Mouse (Mus musculus) c-Kit-positive CD71-positive TER-119-positive erythroid progenitor cells, embryonic 14.5 days (primary cell): ENCODE measurements around the gene Cdx2.

Experiments used
- DNase-seq: peaks from one replicate; pipeline ENCODE4 v3.0.0-alpha.2; 2013; ENCODE audit warnings: low spot score

The Cdx2 gene

DNA sequence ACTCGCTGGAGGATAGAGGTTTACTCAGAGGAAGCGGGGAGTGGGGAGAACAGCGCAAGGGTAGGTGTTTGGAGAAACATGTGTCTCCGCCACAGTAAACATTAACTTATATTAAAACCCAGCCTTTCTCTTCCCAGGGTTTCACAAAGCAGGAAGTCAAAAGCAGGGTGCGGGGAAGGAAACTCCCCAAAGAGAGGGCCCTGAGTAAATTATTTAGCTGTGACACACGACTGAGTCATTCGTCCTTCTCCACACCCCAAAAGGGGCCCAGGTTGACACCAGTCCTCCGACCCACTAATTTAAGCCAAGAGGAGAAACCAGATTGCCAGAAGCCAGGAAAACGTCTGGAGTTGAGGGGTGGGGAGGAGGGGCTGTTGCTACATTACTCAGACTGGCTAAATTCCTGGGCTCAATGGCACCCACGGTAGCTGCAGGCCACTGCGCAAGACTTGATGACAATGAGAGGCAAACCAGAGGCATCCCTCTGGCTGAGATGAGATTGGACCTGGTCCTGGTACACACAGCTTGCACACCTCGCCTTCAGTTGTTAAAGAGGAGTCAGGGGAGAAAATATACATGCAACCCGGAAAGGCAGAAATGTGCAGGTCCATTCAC, 14.5 kb downstream of the Cdx2 start:
- DNase-seq, result no peak

DNA sequence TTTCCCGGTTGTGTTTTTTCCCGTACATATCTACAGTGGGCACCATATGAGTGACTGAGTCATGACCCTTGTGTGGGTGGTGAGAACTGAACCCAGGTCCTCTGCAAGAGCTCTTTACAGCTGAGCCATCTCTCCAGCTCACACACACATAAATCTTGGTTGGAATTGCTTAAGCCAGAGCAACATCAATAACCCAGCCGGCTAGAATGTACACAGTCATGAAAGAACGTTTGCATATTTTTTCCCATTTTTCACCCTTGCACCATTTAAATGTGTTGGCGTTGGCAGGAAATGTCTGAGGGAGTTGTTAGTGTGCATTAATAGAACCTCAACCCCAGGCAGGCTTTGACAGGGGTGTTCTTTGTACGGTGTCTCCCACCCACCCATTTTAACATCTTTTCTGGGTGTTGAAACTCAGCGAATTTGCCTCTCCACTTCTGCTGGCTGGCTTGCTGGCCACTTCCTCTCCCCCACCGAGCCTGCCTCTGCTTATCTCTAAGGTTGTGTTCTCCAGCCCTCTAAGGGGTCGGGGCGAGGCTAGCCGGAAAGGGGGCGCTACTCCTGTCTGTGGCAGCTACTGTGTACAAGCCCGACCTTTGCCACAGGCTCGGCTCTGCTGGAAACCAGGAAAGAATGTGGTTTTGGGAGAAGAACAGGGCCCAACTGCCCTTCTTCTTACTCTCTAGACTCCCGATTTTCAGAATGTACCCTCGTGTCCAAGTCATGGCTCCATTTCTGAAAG, 15.1 kb downstream of the Cdx2 start:
- DNase-seq, result no peak

DNA sequence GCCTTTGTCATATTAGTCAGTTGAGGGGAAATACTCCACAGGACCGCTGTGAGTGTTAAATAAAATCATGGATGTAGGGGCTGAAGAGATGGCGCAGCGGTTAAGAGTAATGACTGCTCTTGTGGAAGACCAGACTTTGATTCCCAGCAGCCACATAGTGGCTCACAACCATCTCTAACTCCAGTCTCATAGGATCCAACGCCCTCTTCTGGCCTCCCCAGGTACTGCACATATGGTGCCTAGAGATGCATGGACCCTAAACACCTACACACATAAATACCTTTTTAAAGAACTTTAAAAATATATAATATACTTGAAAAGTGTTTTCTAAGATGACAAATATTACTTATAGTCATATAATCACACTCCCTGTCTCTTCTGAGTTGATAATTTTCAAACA, 22.7 kb downstream of the Cdx2 start:
- no peak for DNase-seq

DNA sequence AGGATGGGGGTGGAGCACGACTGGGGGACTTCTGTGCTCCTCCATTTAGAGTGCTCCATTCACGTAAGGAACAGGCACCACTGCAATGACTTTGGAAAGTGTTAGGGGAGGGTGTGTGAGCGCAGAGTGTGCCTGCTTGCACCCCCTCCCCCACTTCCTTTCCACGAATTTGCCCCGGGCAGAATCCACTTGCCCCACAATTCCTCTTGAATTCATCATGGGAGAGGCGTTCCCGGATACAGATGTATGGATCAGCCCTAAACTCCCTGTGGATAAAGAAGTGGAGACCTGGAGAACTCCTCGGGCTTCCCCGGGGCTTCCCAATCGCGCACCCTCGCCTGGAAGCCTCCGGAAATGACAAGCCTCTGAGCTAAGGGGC, 29.5 kb downstream of the Cdx2 start:
- DNase-seq, result no peak

DNA sequence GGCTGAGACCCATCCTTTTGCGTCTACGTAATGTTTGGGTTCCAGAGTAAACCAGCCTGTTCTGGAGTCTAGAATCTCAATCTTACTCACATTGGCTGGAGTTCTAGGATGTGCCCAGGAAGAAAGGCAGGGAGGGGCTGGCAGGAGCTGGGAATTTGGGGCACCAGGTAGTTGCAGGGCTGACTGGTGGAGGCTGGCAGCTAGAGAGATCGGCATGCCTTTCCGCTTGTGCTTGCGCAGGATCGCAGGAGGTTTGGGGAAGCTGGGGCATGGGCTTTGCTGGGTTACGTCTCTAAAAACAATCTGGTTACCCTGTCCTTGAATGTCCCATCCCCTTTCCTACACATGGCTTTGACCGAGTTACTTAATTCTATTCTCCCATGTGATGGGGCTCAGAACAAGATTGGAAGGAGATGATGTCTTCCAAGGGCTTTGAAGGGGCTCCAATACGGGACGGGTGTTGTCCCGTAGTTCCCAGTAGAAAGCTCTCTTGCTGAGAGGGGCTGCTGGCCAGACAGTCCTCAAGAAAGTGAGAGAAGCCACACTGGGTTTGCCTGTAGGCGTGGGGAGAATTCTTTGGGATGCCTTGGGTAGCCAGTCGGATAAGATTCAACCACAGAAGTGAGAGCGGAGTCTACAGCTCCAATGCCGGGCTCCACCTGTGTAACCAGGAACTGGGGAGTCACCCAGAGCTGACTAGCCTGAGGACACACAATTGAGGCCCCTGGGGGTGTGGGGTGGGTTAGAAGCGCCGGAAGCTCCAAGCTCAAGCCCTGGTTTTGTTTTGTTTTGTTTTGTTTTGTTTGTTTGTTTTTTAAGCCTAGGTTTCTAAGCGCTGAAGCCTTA, 30.1 kb downstream of the Cdx2 start:
- DNase-seq, result no peak

DNA sequence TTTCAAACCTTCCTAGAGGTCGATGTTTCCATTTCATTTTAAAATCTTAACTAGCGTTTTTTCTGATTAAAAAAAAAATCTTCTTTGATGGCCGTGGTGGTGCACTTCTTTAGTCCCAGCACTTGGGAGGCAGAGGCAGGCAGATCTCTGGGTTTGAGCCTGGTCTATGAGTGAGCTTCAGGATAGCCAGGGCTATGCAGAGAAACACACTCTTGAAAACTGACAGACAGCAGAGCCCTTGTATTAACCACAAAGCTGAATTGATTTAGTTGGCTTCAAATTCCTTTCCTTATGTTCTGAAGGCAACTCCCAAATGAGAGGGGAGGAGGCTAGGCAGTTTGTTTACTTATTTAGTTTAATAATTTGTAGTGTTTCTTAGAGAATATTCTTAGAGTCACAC, 31.3 kb downstream of the Cdx2 start:
- no peak for DNase-seq

DNA sequence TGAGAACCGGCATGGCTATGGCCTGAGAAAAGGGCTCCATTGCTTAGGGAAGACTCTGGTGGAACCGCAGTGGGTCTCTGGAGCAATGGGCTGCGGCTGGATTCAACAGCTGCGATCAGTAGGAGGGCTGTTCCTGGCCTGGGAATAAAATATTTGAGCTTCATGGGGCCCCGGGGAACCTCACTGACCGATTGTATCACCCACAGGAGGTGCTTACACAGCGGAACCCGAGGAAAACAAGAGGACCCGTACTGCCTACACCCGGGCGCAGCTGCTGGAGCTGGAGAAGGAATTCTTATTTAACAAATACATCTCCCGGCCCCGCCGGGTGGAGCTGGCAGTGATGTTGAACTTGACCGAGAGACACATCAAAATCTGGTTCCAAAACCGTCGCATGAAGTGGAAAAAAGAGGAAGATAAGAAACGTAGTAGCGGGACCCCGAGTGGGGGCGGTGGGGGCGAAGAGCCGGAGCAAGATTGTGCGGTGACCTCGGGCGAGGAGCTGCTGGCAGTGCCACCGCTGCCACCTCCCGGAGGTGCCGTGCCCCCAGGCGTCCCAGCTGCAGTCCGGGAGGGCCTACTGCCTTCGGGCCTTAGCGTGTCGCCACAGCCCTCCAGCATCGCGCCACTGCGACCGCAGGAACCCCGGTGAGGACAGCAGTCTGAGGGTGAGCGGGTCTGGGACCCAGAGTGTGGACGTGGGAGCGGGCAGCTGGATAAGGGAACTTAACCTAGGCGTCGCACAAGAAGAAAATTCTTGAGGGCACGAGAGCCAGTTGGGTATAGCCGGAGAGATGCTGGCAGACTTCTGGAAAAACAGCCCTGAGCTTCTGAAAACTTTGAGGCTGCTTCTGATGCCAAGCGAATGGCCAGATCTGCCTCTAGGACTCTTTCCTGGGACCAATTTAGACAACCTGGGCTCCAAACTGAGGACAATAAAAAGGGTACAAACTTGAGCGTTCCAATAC, 32.6 kb downstream of the Cdx2 start:
- DNase-seq, result no peak

DNA sequence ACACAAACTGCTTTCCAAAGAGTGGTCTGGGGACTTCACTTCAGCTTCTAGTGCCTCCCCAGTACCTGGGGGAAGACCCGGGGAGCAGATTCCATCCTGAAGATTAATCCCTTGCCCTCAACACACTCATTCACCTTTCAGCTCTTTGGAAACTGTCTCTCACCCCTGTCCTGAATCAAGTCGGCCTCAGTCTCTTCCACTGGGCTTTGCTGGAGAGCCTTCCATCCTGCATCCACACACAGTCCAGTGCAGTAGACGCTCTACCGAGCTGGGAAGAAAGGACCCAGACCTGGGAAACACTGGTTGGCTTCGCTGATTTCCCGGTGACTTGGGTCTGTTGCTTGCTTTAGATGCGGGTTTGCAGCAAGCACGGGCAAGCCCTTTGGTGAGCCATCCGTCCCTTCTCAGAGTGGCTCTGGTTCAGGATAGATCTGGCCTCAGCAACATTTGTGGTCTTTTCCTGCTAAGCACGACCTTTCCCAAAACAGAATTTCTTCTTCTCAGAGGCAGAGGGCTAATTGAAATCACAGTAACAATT, 34.2 kb downstream of the Cdx2 start:
- DNase-seq, result no peak

DNA sequence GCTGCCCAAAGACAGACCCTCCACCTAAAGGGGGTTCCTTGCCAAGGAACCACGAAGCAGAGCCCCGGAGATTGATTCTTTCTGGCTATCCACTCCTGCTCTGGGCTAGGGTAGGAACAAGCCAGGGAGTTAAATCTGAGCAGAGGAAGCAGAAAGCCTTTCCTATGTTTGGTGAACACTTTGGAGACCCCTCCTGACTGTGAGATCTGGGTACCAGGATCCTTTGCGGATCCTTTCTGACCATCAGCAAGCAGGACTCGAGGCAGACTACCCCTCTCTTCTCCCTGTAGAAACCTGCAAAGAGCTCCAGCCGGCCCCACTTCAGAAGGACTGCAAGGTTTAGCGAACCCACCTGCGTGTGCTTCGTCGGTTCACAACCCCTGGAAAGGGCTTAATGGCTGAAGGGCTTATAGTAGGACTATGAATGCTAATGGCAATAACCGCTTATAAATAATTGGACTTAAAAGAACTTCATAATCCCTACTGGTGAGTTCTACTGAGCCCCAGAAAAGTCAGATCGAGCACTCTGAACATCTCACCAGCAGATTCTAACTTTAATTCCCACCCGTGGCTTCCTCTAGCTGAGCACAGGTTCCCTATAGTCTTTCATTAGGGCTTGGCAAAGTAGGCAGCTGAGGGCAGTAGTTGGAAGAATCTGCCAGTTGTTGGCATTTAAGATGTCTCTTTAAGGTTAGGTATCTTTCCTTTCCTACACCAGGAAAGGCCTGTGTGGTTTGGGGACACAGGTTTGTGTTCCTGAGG, 34.8 kb downstream of the Cdx2 start:
- no peak for DNase-seq

DNA sequence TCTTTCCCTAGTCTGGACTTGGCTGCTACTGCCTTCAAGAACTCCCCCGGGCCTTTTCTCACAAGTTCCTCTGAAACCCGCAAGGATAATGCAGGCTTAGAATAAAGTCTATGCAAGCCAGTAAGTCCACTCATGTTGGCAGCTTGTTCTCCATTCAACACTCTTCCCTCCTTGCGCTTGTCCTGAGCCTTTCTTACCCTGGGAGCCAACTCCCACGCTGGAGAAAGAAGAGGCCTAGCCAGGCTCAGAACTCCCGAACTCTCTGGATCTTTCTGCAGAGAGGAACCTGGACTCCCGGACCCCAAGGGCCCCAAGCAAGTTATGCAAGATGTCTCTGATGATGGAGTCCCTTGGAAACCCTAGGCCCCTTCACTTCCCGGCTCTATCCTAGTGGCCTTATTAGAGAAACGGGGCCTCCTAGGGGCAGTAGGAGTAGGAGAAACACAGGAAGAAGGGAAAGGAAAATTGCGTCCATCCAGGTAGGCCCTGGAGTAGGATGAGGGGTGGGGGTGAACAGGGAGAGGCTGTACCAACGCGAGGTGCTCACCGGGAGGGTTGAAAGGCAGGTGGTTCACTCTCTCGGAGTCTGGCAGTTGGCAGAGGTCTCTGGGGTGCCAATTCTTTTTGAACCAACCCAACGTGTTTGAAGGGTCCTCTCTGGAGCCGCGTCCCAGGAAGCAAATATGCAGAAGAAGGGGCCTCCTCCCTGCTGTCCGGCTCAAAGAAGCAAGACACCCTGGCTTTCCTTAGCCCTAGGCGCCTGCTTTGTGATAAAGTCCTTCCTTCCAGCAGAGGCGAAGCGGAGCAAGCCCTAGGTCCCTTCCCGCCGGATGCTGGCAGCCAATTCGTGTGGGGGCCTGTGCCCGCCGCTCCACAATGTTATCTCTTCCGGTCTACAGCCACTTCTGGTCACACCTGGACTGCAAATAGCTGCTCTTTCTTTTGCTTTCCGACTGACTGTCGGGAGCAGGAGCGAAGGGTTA, 36.1 kb downstream of the Cdx2 start:
- no peak for DNase-seq

DNA sequence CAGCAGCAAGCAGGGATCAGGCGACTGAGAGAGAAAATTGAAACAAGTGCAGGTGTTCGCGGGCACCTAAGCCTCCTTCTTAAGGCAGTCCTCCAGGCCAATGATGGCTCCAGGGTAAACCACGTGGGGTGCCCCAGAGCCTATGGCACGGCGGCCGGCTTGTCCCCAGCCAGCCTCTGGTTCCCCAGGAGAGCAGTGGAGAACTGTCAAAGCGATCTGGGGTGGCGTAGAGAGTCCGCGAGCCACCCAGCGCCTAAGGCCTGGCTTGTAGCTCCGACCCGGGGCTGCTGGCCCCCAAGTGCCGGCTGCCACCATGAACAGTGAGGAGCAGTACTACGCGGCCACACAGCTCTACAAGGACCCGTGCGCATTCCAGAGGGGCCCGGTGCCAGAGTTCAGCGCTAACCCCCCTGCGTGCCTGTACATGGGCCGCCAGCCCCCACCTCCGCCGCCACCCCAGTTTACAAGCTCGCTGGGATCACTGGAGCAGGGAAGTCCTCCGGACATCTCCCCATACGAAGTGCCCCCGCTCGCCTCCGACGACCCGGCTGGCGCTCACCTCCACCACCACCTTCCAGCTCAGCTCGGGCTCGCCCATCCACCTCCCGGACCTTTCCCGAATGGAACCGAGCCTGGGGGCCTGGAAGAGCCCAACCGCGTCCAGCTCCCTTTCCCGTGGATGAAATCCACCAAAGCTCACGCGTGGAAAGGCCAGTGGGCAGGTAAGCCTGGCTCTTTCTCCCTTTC, 37.0 kb downstream of the Cdx2 start, which contains the start of gene Pdx1:
TSS of gene Pdx1 (plus strand) at position 34 of the 747 bp plus-strand sequence.
- DNase-seq, result no peak

DNA sequence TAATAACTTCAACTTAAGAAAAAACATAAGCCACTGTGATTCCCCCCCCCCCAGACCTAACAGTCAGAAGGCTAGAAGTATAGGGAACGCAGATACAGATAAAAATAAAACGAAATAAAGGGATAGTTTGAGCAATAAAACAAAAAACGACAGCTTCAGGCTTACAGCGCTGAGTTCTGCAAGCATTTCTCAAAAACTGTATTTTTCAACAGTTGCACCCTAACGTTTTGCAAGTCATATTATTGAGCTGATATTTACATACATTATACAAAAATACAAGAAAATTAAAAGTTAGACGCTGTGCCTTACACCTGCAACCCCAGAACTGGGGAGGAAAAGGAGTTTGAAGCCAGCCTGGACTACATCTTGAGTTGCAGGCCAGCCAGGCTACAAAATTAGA, 37.7 kb downstream of the Cdx2 start:
- no peak for DNase-seq

DNA sequence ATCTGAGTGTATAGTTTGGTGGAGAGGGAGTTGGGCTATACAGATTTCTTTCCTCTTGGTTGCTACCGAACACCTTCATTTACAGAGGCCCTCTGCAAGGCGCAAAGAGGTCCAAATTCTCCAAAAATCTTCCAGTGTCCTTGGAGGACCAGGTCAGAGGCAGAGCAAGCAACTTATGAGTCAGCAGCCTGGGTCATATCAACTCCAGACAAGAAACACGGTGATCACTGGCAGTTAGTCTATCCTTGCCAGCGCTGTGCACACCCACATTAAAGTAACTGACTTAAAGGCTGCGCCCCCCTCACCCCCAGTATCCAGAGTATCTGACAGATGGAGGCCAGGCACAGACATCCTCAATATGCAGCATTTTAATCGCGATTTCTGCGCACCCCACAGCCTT, 38.3 kb downstream of the Cdx2 start:
- no peak for DNase-seq

DNA sequence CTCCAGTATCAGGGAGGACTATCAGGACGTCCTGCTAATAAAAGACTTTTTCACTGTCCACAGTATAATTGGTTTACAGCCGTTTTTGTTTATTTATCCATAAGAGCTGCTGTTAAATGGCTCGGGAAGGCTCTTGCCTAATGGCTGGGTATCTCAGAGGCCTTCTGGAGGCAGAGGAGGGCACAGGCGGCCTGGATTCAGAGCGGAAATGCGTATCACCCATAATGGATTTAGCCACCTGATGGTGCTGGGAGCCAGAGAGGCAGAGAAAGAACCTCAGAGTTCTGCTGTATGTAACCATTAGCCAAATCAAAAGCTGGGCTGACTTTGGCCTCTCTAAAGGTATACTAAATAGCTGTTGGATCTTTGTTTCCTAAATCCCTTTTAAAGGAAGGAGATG, 39.6 kb downstream of the Cdx2 start:
- DNase-seq, result no peak

DNA sequence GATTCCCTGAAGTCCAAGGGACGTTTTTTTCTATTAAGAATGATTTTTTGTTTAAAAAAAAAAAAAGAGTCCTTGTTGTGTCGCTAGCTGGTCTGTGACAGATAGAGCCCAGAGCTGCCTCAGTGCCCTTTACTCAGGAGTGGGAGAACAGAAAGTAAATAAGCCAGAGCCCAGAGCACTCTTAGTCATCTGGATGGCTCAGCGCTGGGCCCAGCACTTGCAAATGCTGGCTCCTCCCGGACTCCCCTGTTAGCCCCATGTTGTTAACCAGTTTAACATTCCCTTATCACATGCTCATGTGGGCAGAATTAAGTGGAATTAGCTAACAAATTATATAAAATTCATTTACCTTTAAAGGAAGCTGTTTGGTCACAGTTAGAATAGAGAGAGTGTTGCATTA, 43.1 kb downstream of the Cdx2 start:
- DNase-seq, result no peak

DNA sequence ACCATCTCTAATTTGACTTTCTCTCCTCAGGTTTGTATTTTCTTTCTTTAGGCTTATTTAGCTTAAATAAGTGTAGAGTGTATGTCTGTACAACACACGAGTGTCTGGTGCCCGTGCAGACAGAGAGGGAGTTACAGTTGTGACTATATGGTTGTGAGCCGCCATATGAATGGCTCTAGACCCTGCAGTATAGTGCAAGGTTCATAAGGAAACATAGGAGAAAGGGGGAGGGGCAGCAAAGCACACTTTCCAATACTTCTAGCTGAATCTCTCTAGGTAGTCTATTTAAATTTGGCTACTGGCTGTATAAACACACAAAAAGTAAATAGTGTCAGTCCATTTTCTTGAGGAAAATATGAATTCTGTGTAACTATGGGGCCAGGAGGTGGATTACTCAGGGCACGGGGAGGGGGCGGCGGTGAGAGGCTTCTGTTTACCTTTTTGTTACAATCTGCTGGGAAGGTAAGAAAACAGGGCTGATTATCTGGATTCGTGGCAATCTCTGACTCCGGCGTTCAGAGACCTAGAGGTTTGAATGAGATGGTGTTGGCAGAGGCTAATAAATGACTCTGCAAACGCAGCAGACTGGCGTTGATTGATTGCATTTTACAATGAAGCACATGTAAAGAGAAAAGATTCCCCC, 45.0 kb downstream of the Cdx2 start:
- DNase-seq, result no peak

DNA sequence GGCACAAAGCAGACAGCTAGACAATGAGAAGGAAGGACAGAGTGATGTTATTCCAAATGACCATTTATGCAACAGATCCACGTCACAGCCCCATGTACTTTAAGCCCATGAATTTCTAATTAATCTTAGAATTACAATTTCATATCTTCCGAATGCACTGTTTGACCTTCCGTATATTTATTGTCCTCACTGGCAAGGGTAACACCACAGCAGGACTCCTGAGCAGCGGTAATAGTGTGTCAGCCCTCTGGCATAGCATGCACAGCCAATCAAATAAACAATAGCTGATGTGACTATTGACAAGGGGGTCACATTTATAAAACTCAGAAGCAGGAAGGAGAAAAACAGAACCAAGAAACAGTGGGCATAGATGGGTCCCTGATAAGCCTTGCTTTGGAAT, 46.3 kb downstream of the Cdx2 start:
- no peak for DNase-seq

DNA sequence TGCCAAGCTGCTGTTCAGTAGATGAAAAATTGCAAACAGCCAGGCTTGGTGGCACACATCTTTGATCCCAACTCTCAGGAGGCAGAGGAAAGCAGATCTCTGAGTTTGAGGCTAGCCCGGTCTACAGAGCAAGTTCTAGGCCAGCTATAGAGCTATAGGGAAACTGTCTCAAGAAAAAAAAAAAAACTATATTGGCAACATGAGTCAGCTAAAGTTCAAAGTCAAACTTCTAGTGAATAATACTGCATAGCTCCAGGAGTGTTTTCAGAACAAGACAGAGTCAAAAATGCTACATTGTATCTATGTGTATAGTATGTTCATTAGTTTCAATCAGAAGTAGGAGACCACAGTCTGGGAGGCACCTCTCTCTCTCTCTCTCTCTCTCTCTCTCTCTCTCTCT, 46.9 kb downstream of the Cdx2 start:
- no peak for DNase-seq
